Mouse (Mus musculus) kidney, postnatal 0 days (tissue): ENCODE measurements around the gene Abcb1b. TPM values are rescaled to one million over a fixed set of nuclear protein-coding genes. Genes with fewer than 3 reads are reported as not detected.
A peak's percentile ranks its signal among the peaks of the same experiment; 100 is the strongest.
"Not testable (repeated sequence)": the region's sequence is repeated elsewhere in the genome, so short reads cannot be mapped to it uniquely, and the experiment has no call there.

ENCODE experiments used
- ATAC-seq: fragments of 200-750 bp; cut with Nextera tagmentation; replicated peaks from 2 replicates; pipeline ENCODE4 v1.8.0; 2017; ENCODE audit warnings: low read depth, moderate number of reproducible peaks, moderate TSS enrichment, moderate library complexity; ENCODE audit not compliant: low FRiP score
- DNase-seq: peaks from one replicate; pipeline ENCODE4 v3.0.0-alpha.2; 2016; ENCODE audit warnings: low spot score
- H3K27ac ChIP-seq: fragments of 300-500 bp; sonication (generic); 2 replicates; pipeline ENCODE4 v1.5.1; 2014; ENCODE audit warnings: mild to moderate bottlenecking
- H3K27me3 ChIP-seq: fragments of 300-500 bp; sonication (generic); 2 replicates; pipeline ENCODE4 v1.6.1; 2014; ENCODE audit warnings: low read length, mixed read lengths; ENCODE audit not compliant: insufficient read depth
- H3K36me3 ChIP-seq: fragments of 300-500 bp; sonication (generic); 2 replicates; pipeline ENCODE4 v1.6.1; 2014; ENCODE audit warnings: low read length, mixed read lengths; ENCODE audit not compliant: insufficient read depth
- H3K4me1 ChIP-seq: fragments of 300-500 bp; sonication (generic); replicated peaks from 2 replicates; pipeline ENCODE4 v1.6.1; 2014; ENCODE audit warnings: antibody characterized with exemption, low read length, mixed read lengths; ENCODE audit not compliant: insufficient read depth
- H3K4me2 ChIP-seq: fragments of 300-500 bp; sonication (generic); 2 replicates; pipeline ENCODE4 v1.6.1; 2014; ENCODE audit warnings: mild to moderate bottlenecking, low read length, moderate library complexity, mixed read lengths
- H3K4me3 ChIP-seq: fragments of 300-500 bp; sonication (generic); replicated peaks from 2 replicates; pipeline ENCODE4 v1.5.1; 2014; ENCODE audit warnings: low read depth, low read length
- H3K9ac ChIP-seq: fragments of 300-500 bp; sonication (generic); 2 replicates; pipeline ENCODE4 v1.6.1; 2014; ENCODE audit warnings: low read depth, low read length
- H3K9me3 ChIP-seq: fragments of 300-500 bp; sonication (generic); replicated peaks from 2 replicates; pipeline ENCODE4 v1.6.1; 2016; ENCODE audit warnings: low read length, inconsistent platforms, mixed read lengths
- CTCF ChIP-seq: IDR thresholded peaks from 2 replicates; pipeline ENCODE4 v1.5.1; 2016; ENCODE audit warnings: antibody characterized with exemption, low read depth, mild to moderate bottlenecking, moderate library complexity
- WGBS: fragments of 180-500 bp; shearing (Covaris S2); extraction: QIAGEN DNeasy Blood & Tissue Kit; methylation state at CpG from one replicate; pipeline ENCODE4 v1.1.7; 2014; 5-methylcytosine and 5-hydroxymethylcytosine counted together
- polyA plus RNA-seq: library from polyadenylated mRNA; unstranded; fragments of >200 nt; fragmentation: Nextera tagmentation; extraction: Ambion mirVana; gene quantifications from 2 replicates; pipeline ENCODE4 v1.2.1, GENCODE M21; 2015

Gene Abcb1b
- polyA plus RNA-seq, 1 experiment from 2014 or later = 1.4 TPM

GRCm38 (mm10) chr5:8839651-8840050 lies 41.7 kb downstream of the Abcb1b start:
- Histone ChIP-seq H3K4me1 (no peaks in the 10 kb centered on the region), H3K36me3 (no peaks in the 10 kb centered on the region), H3K27ac (no peak overlapping the region), H3K9ac (no peak overlapping the region), H3K9me3 (no peaks in the 10 kb centered on the region), H3K4me2 (no peak overlapping the region), H3K4me3 (no peak overlapping the region), H3K27me3 (no peaks in the 10 kb centered on the region)
- WGBS = 87% methylated on average over 4 of the region's 4 CpGs
- no peak for ATAC-seq
- TF ChIP-seq CTCF = no peak
- no peak for DNase-seq

GRCm38 (mm10) chr5:8840887-8841286 lies 42.9 kb downstream of the Abcb1b start:
- H3K4me2 ChIP-seq = no peak overlapping the region
- H3K27me3 ChIP-seq = no peaks in the 10 kb centered on the region
- WGBS = 36% methylated on average over 5 of the region's 5 CpGs
- H3K27ac ChIP-seq = no peak overlapping the region
- no peak overlapping the region for H3K9ac ChIP-seq
- TF ChIP-seq CTCF = peak; percentile 80
- no peak overlapping the region for H3K4me3 ChIP-seq
- no peaks in the 10 kb centered on the region for H3K9me3 ChIP-seq
- H3K36me3 ChIP-seq = no peaks in the 10 kb centered on the region
- peak; percentile 63 for DNase-seq
- no peaks in the 10 kb centered on the region for H3K4me1 ChIP-seq
- no peak for ATAC-seq

- no peaks in the 10 kb centered on the region for H3K4me1 ChIP-seq
- no peak for ATAC-seq
- H3K27me3 ChIP-seq = no peaks in the 10 kb centered on the region
- no peak overlapping the region for H3K4me3 ChIP-seq
- 23% methylated on average over 3 of the region's 3 CpGs for whole genome bisulfite sequencing
- no peak overlapping the region for H3K9ac ChIP-seq
- H3K4me2 ChIP-seq = no peak overlapping the region
- peak; percentile 27 for DNase-seq
- no peaks in the 10 kb centered on the region for H3K9me3 ChIP-seq
- peak; percentile 47; the same call in 1 of the 2 replicates for TF ChIP-seq CTCF
- H3K36me3 ChIP-seq = no peaks in the 10 kb centered on the region
- no peak overlapping the region for H3K27ac ChIP-seq
Measured at GRCm38 (mm10) chr5:8842815-8843214, 44.9 kb downstream of the Abcb1b start.

- H3K9ac ChIP-seq, H3K4me2 ChIP-seq, H3K27me3 ChIP-seq, H3K4me3 ChIP-seq, H3K9me3 ChIP-seq, DNase-seq, H3K27ac ChIP-seq, H3K4me1 ChIP-seq, H3K36me3 ChIP-seq, ATAC-seq: not testable (repeated sequence)
- 40% methylated on average over 5 of the region's 9 CpGs for WGBS
Measured at GRCm38 (mm10) chr5:8848607-8849575, 50.9 kb downstream of the Abcb1b start.

GRCm38 (mm10) chr5:8850851-8851250 lies 52.9 kb downstream of the Abcb1b start:
- ATAC-seq = no peak

GRCm38 (mm10) chr5:8857201-8857600 lies 59.3 kb downstream of the Abcb1b start:
- WGBS = 58% methylated on average over 6 of the region's 6 CpGs

More at GRCm38 (mm10) chr5:8850851-8851250, 52.9 kb downstream of the Abcb1b start:
- Histone ChIP-seq H3K4me2 (no peak overlapping the region), H3K9me3 (no peaks in the 10 kb centered on the region), H3K4me1 (no peaks in the 10 kb centered on the region), H3K4me3 (no peak overlapping the region), H3K27me3 (no peaks in the 10 kb centered on the region), H3K9ac (no peak overlapping the region), H3K27ac (no peak overlapping the region), H3K36me3 (no peaks in the 10 kb centered on the region)
- no peak for TF ChIP-seq CTCF
- 59% methylated on average over 4 of the region's 4 CpGs for WGBS
- DNase-seq = no peak

More at GRCm38 (mm10) chr5:8857201-8857600, 59.3 kb downstream of the Abcb1b start:
- Histone ChIP-seq H3K4me2 (no peak overlapping the region), H3K27ac (no peak overlapping the region), H3K9ac (no peak overlapping the region), H3K4me1 (no peaks in the 10 kb centered on the region), H3K4me3 (no peak overlapping the region), H3K9me3 (no peaks in the 10 kb centered on the region), H3K27me3 (no peaks in the 10 kb centered on the region), H3K36me3 (no peaks in the 10 kb centered on the region)
- DNase-seq (no peak), ATAC-seq (no peak)
- TF ChIP-seq CTCF = no peak
